Mouse (Mus musculus) testis, adult 2 months (tissue): Measurements from ENCODE around the gene Ccdc71. TPM values are rescaled to one million over a fixed set of nuclear protein-coding genes. Genes with fewer than 3 reads are reported as not detected.

Experiments
- H3K27ac ChIP-seq: fragments of 200-500 bp; 2 replicates; pipeline ENCODE4 v1.5.1; 2012; ENCODE audit warnings: low read depth, low read length; ENCODE audit not compliant: control insufficient read depth, insufficient read depth
- H3K27me3 ChIP-seq: fragments of 200-500 bp; 2 replicates; pipeline ENCODE4 v1.6.1; 2012; ENCODE audit warnings: mild to moderate bottlenecking, low read length, moderate library complexity; ENCODE audit not compliant: control insufficient read depth, insufficient read depth
- H3K36me3 ChIP-seq: fragments of 200-500 bp; 2 replicates; pipeline ENCODE4 v1.6.1; 2012; ENCODE audit warnings: mild to moderate bottlenecking, low read length; ENCODE audit not compliant: control insufficient read depth, insufficient read depth
- H3K4me1 ChIP-seq: fragments of 200-500 bp; 2 replicates; pipeline ENCODE4 v1.6.1; 2012; ENCODE audit warnings: low read length; ENCODE audit not compliant: control insufficient read depth, insufficient read depth
- H3K4me3 ChIP-seq: fragments of 200-500 bp; 2 replicates; pipeline ENCODE4 v1.5.1; 2012; ENCODE audit warnings: low read depth, mild to moderate bottlenecking, low read length, moderate library complexity, mixed read lengths; ENCODE audit not compliant: control insufficient read depth
- CTCF ChIP-seq: fragments of 200-500 bp; IDR thresholded peaks from 2 replicates; pipeline ENCODE4 v1.5.1; 2012; ENCODE audit warnings: low read depth, mild to moderate bottlenecking, inconsistent platforms, low read length, moderate library complexity; ENCODE audit not compliant: control insufficient read depth, insufficient read depth, insufficient replicate concordance
- POLR2A ChIP-seq: fragments of 200-500 bp; IDR thresholded peaks from 2 replicates; pipeline ENCODE4 v1.6.1; 2012; ENCODE audit warnings: low read depth, mild to moderate bottlenecking, inconsistent platforms, low read length, moderate library complexity; ENCODE audit not compliant: control insufficient read depth
- polyA plus RNA-seq: library from polyadenylated mRNA; depleted of rRNA; stranded (reverse); fragments of >200 nt; gene quantifications from 2 replicates; pipeline ENCODE4 v1.2.3, GENCODE M21; 2012

The Ccdc71 gene
- polyA plus RNA-seq, 1 experiment: 19.4 TPM

DNA sequence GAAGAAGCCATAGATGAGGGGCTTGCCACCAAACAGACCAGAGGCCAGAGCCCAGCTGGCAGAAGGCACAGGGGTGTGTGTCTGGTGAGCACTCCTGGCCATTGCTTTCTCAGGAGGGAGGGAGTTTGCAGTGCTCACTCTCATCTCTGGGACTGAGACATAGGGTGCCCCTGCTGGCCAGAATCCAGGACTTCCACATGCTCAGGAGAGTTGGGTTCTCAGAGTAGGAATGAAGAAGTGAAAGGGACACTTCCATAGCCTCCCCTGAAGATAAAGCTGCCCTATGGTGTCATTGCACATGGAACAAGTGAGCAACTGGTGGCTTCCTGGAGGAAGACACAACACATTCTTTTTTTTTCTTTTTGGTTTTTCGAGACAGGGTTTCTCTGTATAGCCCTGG lies 14.2 kb downstream of the Ccdc71 start:
- Histone ChIP-seq H3K4me3 (no peak overlapping the region), H3K4me1 (peaks cover 14% of the 10 kb centered on the region), H3K36me3 (no peaks in the 10 kb centered on the region), H3K27ac (no peak overlapping the region), H3K27me3 (no peaks in the 10 kb centered on the region)
- TF ChIP-seq POLR2A (no peak), CTCF (no peak)

DNA sequence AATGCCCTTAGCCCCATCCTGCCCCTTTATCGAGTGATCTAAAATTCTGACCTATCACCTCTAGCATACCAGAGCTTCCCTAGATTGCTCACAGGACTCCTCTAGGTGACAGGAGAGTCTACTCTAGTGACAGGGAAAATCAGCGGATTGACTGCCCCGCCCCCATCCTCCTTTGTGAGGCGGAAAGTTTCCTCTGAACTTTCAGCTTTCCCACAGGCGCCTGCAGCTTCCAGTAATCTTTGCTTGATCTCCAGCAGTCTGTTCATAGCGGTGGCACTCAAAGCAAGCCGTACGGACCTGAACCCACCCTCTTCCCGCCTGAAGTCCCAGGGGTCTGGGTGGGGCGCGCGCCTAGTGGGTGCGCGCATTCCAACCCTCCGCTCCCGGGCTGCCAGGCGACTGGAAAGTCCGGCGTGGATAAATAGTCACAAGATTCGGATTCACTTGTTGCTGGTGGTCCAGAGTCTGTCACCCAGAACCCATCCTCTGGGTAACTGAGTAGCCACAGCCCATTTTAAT lies 18.4 kb downstream of the Ccdc71 start:
- no peaks in the 10 kb centered on the region for H3K27me3 ChIP-seq
- H3K36me3 ChIP-seq: no peaks in the 10 kb centered on the region
- no peak for TF ChIP-seq CTCF
- TF ChIP-seq POLR2A: no peak
- peak overlapping the region; percentile 80 for H3K27ac ChIP-seq
- H3K4me1 ChIP-seq: peaks cover 21% of the 10 kb centered on the region
- peak overlapping the region; percentile 80 for H3K4me3 ChIP-seq

DNA sequence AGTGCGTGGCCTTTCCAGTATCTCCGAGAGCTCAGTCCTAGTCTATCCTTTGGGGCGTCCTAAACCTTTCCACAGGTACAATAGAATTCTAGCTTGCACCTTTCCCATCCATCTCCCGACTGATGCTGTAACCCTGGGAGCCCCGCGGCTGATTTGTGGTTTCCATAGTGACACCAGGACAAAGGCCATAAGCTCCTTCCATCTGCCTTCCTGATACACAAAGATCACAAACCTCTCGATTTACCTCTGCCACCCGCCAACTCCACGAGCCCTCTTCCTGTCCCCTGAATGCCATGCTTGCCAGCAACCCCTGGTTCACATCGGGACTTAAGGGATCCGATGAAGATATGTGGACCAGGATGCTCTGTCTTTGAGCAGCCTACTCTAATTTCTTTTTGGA lies 18.9 kb downstream of the Ccdc71 start:
- TF ChIP-seq CTCF (no peak), POLR2A (no peak)
- Histone ChIP-seq H3K4me3 (peak overlapping the region; percentile 80), H3K27ac (peak overlapping the region; percentile 75), H3K36me3 (no peaks in the 10 kb centered on the region), H3K27me3 (no peaks in the 10 kb centered on the region), H3K4me1 (peaks cover 21% of the 10 kb centered on the region)

DNA sequence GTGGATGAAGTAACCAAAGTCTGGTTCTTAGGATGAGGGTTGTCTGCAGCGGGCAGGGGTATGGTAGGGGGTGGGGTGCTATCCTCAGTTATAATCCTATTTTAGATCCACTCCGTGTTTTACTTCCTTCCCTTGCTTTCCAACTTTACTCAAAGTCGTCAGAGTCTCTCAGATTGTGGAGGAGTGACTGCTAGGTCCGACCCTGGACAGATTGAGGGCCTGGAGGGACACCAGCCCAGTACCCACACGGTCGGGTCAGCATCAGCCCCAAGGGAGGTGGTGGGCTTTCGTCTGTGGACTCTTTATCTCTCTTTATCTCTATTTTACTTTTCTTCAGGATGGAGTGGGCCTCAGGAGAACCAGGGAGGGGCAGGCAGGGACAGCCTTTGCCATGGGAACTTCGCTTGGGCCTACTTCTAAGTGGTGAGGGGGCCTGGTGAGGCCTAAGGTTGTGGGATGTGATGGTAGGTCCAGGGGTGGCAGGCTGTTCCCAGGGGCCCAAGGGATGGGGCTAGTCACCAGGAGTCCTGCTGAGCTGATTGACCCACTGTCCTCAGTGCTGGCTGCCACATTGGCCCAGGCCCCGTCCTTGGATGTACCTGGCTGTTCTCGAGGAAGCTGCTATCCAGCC lies 19.5 kb downstream of the Ccdc71 start, which contains the start of gene Lamb2:
Gene Lamb2 (plus strand): TSS at position 16 of the 631 bp plus-strand sequence.
- H3K27ac ChIP-seq: peak within 1 kb of the TSS; percentile 80
- H3K4me3 ChIP-seq: peak within 1 kb of the TSS; percentile 80
- H3K27me3 ChIP-seq: no peaks in the 10 kb centered on the region
- TF ChIP-seq CTCF (no peak), POLR2A (peak; percentile 45; the same call in 1 of the 2 replicates)
- H3K4me1 ChIP-seq: peaks cover 21% of the 10 kb centered on the region
- no peaks in the 10 kb centered on the region for H3K36me3 ChIP-seq

DNA sequence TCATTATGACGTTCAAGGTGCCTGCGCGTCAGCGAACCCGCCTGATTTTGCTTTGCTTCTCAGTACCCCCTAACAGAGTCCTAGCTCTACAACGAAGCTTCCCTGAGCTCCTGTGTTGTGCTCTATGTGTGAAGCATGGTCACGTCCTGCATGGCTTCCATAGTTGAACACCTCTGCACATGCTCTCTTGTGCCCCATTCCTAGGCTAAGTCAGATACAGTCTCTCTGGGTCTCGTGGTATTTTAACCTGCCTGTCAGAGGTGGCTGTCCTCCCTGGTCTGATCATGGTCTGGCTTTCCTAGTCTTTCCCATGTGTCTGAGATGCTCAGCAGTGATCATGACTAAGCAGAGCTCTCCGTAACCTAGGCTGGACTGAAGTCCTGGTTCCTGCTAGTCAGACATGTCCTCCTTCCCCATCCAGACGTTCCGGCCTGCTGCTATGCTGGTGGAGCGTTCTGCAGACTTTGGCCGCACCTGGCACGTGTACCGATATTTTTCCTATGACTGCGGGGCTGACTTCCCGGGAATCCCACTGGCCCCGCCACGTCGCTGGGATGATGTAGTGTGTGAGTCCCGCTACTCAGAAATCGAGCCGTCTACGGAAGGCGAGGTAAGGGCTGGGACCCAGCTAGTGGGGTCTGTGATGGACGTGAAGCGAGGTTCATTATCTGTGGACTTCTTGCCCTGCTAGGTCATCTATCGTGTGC lies 20.6 kb downstream of the Ccdc71 start:
- TF ChIP-seq CTCF (no peak), POLR2A (no peak)
- Histone ChIP-seq H3K4me1 (peaks cover 21% of the 10 kb centered on the region), H3K36me3 (no peaks in the 10 kb centered on the region), H3K27ac (no peak overlapping the region), H3K27me3 (no peaks in the 10 kb centered on the region), H3K4me3 (no peak overlapping the region; the same call in 1 of the 2 replicates)

DNA sequence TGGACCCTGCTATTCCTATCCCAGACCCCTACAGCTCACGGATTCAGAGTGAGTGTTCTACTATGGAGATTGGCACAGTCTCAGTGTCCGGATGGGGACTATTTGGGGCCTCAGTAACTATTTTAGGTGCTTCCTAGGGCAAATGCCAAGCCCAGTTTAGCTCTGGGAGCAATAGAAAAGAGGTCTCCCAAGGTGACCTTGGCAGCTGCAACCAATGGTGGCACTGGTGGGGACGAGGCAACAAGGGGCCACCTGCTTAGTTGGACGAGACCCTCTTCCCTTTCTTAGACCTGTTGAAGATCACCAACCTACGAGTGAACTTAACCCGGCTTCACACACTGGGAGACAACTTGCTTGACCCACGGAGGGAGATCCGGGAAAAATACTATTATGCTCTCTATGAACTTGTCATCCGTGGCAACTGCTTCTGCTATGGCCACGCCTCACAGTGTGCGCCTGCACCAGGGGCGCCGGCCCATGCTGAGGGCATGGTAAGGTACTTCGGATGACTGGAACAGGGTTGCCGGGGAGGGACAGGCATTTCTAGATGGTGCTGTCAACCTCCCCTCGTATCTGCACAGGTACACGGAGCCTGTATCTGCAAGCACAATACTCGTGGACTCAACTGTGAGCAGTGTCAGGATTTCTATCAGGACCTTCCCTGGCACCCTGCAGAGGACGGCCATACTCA lies 21.3 kb downstream of the Ccdc71 start:
- Histone ChIP-seq H3K36me3 (no peaks in the 10 kb centered on the region), H3K4me1 (peaks cover 21% of the 10 kb centered on the region), H3K4me3 (no peak overlapping the region), H3K27ac (no peak overlapping the region), H3K27me3 (no peaks in the 10 kb centered on the region)
- TF ChIP-seq CTCF (no peak), POLR2A (no peak)

DNA sequence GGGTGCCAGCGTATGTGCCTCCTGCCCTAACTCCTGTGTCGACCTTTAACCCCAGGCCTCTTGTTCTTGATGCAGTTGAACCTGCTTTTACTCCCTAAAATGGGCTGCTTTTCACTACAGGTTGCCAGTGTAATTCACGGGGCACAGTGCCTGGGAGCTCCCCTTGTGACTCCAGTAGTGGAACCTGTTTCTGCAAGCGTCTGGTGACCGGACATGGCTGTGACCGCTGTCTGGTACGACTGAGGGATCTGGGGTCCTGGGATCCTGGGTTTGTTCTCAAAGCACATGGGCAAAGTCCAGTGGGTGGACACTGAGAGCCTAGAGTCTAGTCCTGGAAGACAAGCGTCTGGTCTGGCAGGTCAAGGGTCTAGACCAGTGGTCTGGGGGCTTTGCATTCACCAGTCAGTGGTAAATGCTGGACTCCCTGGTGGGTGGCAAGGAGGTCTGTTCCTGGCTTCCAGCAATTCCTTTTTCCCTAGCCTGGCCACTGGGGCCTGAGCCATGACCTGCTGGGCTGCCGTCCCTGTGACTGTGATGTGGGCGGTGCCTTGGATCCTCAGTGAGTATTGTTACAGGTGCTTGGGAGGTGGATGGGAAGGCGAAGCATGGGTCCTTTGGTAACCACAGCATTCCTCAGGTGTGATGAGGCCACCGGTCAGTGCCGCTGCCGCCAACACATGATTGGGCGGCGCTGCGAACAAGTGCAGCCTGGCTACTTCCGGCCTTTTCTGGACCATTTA lies 22.9 kb downstream of the Ccdc71 start:
- no peaks in the 10 kb centered on the region for H3K27me3 ChIP-seq
- no peaks in the 10 kb centered on the region for H3K36me3 ChIP-seq
- no peak overlapping the region for H3K4me3 ChIP-seq
- H3K4me1 ChIP-seq: peaks cover 18% of the 10 kb centered on the region
- no peak overlapping the region for H3K27ac ChIP-seq
- no peak for TF ChIP-seq CTCF
- no peak for TF ChIP-seq POLR2A
